Mouse (Mus musculus) thymus, postnatal 4 days (tissue): Measurements from ENCODE around the gene Lekr1.

Experiments used
- DNase-seq: peaks from one replicate; pipeline ENCODE4 v3.0.0; 2021

Gene Lekr1

DNA sequence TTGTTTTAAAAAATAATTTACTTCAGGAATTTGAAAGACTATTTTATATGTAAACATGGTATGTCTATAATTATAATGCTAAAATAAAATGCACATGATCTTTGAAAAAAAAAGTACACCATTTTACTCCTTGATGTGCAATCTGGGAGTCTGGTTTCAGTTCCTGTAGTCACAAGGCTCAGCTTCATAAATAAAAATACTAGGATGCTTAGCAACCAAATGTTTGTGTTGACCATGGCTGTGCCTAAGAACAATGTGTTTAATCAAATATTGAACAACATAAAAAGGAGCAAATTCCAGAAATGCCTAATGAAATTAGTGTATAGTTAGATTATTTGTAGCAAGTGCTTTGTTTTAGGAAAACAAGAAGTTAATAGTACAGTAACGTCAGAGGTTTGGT is 107.9 kb downstream of the Lekr1 start:
- no peak for DNase-seq

DNA sequence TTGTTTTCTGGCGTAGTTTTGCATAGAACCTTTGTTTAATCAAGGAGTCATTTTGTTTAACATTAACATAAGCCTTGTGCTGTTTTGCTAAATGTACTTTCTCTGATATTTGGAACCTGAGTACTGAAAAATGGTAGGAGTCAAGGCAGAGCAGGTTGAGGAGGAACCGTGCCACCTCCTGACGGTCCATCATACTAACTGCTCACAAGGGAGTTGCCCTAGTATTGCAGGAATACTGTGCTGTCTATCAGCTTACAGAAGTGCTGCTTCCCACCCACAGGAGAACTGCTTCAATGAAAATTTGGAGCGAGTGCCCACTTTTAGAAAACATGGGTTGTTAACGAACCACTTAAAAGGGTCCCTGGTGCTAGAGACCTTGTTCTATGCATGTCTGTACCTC is 109.1 kb downstream of the Lekr1 start:
- no peak for DNase-seq

DNA sequence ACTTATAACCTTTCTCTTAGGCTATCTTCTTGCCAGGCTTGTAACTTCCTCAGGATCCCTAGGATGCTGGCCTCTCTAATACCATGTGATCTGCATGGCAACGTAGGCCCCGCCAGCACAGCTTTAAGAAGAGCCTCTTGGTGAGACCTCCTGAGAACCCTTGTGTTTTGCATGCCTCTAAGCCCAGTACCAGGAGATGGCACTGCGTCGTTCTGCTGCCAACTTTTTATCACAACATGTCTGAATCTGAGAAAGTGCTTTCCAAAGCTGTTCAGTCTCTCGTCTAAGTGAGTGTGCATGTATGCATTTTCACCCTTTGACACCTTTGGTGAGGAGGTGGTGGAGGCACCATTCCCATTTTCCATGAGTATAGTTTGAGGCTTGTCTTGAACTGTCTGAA is 116.2 kb downstream of the Lekr1 start:
- DNase-seq = no peak

DNA sequence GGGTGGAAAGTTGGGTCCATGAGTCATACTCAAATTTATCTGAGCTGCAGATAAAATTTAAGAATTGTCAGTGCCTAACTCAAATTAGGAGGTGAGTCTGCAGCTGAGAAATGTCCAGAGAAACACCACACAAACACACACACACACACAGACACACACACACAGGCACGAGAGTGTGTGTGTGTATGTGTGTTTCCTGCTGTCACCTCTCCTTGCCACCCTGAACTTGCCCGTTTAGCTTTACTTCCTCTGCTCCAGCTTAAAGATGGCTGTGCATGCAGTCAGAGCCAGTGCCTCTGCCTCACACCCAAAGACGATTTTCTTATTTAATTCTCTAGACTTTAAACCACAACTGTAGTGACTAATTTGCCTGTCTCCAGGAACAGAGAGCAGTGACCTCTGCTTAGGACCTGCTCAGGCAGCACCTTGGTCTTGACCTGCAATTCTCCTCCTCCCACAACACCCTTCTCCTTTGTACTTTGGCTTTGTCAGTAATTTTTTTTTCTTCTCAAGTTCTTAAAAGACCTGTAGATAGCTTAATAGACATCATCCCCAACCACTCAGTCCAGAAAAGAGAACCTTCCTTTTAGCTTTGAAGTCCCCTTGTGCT is 124.2 kb downstream of the Lekr1 start:
- no peak for DNase-seq

DNA sequence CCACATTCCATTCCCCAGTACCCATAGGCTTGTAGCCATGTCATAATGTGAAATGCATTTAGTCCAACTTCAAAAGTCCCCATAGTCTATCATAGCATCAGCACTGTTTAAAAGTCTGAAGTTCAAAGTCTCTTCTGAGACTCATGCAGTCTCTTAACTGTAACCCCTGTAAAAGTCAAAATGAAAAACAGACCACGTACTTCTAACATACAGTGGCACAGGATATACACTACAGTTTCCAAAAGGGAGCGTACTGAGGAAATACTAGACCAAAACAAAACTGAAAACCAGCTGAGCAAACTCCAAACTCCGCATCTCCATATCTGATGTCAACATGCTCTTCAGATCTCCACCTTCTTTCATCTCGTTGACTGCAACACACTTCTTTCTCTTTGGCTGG is 127.5 kb downstream of the Lekr1 start:
- no peak for DNase-seq

DNA sequence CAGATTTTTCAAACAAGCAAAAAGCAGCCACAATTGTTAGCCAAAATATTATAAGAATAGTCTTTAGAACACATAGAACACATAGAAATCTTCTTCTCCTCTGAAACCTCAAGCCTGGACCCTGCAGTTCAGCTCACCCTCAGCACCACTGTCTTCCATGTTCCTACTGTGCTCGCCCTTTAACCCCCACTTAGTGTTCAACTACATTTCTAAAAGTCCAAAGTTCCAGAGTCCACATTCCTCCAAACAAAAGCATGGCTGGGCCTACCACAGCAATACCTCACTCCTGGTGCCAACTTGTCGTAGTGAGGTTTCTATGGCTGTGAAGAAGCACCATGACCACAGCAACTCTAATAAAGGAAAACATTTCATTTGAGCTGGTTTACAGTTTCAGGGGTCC is 128.7 kb downstream of the Lekr1 start:
- no peak for DNase-seq

DNA sequence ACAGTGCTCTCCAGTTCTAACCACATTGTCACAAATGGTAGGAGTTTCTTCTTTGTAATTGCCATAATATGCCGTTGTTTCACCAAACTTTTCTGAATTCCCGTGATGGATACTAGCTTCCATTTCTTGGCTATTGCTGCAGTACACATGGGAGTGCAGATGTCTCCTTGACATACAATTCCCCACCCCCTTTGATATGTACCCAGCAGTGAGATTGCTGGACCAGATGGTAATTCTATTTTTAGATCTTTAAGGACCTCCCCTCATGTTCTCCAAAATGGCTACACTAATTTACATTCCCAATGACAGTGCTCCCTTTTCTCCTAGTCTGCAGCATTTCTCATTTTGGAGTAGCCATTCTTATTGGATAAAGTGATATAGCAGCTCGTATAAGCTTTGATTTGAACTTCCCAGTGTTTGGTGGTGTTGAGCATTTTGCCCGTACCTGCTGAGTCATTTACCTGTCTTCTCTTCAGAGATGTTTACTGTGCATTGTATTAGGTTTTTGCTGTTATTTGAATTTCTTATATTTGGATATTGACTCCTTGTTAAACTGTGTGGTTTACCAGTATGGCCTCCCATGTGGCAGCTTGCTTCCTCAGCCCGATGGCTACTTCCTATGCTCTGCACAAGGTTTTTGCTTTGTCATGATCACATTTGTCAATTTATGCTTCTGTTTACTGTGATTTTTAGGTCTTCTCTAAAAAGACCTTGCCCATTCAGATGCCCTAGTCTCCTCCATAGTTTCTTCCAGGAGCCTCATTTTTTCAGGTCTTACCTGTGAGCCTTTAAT is 131.5 kb downstream of the Lekr1 start:
- DNase-seq = no peak

DNA sequence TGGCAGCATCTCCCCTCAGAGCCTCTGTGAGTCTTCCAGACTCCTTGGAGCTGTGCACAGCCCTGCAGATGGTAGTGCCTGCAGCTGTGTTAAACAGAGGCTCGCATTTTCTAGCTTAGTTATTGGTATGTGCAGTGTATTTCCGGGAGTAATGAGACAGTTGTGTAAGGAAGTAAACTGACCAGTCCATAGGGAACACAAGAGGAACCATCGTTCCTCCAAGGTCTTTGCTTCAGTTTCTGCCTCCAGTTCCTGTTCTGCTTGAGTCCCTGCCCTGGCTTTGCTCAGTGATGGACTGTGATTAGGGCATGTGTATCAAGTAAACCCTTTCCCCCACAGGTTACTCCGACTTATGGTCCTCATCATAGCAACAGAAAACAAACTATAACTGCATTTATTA is 134.9 kb downstream of the Lekr1 start:
- DNase-seq = no peak

DNA sequence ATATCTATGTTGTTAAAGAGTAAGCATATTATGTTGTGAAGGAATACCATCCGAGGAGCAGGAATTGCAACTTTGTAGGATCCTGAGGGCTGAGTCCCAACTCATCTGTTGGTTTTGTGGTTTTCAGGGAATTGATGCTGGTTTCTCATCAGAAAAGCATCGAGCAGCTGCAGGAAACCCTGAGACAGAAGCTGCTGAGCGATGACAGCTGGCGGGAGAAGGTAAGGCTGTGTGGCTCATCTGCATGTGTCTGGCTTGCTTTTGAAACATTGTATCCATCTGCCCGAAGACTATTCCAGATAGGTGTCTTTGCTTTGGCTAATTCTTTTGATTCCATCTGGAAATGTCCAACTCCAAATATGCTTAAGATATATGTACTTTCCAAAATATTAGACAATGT is 136.2 kb downstream of the Lekr1 start:
- no peak for DNase-seq

DNA sequence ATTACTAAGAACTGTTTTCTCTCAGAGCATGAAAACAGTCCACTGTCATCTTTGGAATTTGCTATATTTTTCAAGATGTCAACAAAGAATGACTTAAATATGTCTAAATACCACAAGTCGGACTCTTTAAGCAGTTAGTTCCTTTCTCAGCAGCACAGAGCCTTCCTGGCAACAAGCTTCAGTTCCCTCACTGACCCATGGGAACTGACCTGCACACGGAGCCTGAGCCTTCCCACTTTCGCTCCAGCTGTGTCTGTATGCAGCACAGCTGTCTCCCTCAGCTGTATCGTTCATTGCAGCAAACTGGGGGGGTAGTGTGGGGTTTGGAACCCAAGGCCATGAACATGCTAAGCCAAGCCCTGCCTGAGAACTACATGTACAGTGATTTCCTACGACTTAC is 136.8 kb downstream of the Lekr1 start:
- DNase-seq = no peak

DNA sequence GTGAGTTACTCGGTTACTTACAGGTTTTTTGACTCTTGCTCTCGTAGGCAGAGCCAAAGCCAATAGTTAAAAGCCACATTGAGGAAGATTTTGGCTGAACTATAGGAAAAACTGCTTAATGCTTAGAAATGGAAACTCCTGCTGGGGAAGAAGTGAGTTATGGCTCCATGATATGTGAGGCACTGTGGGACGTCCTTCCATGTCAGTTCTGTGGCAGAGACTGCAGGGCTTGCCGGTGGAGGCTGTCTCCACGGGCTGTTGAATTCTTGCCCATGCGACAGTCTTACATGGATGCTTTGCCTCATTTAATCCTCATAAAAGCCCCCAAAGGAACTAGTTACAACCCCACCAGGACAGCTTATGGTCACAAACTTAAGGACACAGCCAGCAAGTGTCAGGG is 148.9 kb downstream of the Lekr1 start:
- DNase-seq = no peak

DNA sequence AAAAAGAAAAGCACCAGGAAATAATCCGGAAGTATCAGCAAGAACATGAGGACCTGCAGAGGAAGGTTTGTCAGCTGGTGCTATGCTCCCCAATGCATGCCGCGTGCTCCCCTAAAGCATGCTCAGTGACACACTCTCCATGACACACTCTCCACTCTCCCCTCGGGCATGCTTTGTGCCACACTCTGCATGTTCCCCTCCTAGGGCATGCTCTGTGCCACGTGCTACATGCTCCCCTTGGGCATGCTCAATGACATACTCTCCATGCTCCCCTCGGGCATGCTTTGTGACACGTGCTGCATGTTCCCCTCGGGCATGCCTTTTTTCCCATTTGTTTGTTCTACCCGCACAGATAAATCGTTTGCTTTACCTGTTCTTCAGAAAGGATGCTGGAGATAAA is 150.0 kb downstream of the Lekr1 start:
- DNase-seq = no peak

DNA sequence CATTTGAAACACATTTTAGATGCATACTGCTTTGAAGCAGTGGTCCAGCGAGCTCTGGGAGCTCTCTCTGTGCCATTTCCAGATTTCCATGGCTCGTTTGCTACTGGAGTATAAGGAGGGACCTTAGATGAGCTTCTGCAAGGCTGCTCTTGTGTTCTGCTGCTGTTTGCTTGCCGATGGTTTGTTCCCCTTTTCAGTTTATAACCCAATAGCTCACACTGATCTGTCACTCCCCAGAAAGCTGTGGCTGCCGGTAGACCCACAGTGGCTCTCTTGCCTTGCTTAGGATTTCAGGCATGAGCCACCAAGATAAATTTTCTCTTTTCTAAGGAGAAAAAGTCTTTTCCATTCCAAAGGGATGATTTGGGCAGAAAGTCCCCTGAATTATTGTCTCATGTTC is 152.6 kb downstream of the Lekr1 start:
- DNase-seq = no peak

DNA sequence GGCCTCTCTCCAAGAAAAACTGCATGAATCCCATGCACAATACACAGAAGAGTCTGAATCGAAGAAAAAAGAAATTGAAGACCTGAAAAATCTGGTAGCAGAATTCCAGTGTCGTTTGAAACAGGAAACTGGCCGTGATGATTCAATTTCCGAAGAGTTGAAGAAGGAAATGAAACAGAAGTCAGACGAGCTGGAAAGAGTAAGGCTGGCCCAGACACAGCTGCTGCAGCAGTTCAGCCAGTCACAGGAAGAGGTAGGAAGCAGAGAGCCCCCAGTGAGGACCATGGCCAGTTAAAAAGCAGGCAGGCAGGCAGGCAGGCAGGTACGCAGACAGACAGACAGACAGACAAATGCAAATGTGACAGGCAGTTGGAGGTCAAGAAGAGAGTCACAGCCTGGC is 153.8 kb downstream of the Lekr1 start:
- DNase-seq = no peak

DNA sequence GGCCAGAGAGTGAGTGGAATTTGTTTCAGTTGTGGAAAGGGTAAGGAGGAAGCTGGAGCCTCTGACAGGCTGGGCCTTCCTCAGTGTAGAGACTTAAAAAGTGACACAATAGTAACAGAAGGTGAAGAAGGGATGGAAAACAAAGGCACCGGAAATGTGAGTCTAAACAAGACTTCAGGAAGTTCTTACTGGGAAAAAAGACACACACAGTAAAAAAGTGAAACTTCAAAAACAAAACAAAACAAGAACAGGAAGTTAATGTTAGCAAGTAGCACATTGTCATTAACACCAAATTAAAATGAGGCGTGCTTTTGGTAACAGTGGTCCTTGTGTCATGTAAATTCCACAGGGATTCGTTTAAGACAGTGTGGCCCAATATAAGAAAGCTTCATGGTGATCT is 158.9 kb downstream of the Lekr1 start:
- no peak for DNase-seq

DNA sequence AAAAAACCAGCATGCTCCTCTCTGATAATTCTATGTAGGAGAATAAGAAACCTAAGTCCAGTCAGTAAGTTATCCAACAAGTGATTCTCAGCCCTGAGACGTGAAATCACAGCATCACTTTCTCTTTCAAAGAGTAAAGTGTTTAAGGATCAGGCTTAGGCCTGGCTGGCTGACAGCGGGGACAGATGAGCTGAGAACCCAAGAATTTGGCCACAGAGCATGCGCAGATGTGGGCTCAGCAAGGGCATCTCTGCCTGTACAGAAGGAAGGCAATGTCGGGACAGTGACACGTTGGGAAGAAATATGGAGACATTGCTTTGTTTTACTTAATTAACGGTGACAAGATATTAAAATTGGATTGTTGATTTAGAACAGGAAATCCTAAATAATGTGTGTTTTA is 160.7 kb downstream of the Lekr1 start:
- no peak for DNase-seq

DNA sequence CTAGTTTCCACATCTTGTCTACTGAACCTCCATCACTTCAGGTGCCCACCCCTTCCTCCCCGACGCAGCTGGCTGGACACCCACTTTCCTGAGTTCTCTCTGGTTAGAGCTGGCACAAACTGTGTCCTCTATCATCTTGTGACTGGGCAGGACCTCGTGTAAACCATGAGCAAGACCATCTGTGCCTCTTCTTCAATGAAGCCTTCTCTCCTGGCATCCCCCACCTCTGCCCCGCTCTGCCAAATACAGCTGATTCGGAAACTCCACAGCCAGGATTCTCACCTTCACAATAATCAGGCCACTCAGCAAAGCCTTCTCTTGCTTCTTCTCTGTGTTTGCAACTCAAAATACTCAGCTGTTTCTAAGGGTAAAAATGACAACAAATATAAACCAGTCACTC is 161.4 kb downstream of the Lekr1 start:
- DNase-seq = no peak

DNA sequence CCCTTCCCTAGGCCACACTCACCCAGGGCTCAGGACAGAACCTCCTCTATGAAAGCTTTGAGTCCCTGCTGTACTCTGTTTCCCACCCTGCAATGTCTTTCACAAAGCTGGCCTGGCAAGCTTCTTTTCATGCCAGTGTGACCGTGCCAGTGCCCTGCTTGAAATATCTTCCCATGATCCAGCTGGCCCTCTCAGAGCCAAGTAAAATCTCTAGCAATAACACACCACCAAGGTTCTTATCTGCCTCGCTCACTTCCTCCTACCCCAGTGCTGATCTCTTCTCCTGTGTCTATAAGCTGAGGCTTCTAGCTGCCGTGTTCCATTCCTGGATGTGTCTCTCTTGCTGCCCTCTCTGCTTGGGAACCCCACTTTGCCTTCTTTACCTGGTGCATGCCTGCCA is 162.0 kb downstream of the Lekr1 start:
- DNase-seq = no peak

DNA sequence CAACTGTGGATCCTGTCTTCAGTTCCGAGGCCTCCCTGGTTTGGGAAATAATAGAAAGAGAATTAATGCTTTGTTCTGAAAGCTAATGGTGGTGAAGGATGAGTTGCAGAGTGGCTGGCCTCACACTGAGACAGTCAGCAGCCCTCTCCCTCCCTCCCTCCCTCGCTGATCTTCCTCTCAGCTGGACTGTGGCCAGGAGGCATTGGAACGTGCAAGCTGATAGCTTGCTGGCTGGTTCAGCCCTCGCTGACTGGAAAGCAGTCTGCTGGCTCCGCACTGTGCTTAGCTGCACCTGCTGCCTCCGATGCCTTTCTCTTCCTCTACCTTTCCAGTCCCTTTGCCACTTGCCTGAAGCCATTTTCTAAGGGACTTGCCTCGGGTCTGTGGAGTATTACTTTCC is 163.2 kb downstream of the Lekr1 start:
- DNase-seq = no peak

DNA sequence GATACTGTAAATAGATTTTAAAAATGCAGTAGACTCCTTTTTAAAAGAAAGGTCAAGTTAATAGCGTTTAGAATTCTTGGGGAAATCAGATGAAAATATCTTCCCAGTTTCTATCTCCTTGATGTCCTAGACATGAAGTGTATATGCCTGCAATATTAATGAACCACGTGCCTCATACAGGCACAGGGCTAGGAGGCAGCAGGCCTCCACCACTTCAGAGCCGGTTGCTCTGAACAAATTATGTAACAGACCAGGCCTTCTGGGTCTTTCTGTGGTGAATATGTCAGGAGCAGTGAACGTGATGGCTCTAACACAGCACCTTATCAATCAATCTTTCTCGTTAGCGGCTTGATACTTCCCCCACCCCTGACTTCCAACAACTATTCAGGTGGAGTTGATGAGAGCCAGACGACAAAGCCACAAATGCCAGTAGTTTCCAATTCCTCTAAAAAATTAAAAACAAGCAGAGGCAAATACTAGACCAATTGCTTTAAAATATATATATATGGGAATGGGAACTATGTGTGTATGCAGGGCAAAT is 164.0 kb downstream of the Lekr1 start:
- DNase-seq = no peak

DNA sequence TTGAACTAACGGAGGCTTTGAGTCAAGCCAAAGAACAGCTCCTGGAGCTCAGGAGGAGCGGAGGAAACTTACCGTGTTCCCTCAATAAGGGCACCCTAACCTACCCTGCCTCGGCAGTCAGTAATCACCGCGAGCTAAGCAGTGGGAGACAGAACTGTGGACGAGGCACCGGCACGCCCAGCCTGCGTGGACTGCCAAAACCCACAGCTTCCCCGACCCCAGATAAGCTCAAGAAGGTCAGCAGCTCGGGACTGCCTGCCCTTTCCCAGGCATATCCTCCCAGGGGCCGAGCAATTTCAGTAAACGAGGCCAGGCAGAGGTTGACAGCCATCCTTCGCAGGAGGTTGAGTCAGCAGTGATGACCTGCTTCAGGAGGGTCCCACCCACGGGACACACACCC is 164.8 kb downstream of the Lekr1 start:
- no peak for DNase-seq

DNA sequence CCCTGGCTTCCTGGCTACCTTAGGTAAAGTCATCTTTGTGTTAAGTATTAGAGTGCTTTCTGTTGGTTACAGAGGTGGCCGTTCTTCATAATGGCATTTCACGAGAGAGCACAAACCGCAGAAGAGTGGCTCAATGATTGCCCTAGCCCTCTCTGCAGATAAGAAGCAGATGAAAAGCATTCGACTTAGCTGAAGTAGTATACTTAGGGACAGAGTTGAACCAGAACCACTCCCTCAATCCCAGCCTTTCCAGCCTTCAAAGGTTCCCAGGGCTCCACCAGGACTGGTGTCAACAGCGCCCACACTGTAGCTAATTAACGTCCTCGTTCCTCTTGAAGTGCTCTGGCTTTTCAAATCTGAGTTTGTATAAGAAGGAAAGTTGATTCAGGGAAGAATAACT is 166.4 kb downstream of the Lekr1 start:
- DNase-seq = no peak

DNA sequence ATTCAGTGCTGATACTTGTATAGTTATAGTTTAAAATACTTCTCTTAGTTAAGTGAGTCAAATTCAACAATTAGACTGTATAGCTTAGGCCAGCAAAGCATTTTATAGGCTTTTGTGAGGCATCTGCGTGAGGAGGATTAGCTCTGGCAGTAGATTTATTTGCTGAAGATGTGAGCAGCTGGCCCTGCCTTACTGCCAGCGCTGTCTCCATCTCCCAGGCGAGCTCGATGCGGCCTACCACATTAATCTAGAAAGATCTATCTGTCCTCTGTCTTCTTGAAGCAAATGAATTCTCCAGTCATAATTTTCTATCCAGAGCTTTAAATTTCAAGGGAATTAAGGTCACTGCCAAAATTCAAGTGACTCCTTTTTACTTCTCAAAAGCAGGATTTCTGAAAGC is 170.4 kb downstream of the Lekr1 start:
- DNase-seq = no peak

DNA sequence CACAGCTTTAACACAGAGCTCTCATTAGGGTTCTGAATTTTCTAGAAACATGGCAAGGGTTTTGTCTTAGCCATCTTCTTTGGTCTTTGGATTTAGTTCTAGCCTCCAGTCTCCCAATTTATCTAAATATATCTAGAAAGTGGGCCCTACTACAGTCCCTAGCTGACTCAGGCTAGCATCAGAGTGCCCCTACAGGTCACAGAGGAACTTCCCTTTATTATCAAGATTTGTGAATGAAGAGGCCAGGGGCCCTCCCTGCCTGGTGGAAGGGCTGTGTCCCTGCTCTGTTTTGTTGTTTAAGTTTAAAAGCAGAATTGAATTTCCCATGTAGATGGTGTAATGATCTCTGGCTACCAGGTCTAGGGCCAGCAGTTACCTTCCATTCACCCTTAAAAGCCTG is 173.6 kb downstream of the Lekr1 start:
- no peak for DNase-seq

DNA sequence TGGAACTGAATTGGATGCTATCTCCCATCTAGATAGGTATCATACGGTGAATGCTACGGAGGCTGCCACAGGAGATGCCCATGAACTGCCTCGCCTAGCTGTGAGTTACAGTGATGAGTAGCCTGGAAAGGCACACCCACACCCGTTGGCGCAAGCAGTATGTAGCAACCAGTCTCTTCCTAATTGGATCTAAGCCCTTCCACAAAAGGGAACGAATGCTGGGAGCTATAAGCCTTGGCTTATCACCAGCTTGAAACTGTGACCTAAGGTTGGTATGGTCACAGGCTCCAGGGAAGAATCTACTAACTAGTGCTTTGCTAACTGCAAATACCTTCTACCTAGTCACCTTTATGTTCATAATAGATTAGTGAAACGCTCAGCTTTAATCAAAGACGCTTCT is 175.1 kb downstream of the Lekr1 start:
- DNase-seq = no peak
